Mouse (Mus musculus): ENCODE measurements at regions not wholly inside any gene's neighbourhood (a gene's known extent, or its start where the extent isn't known, plus 50 kb on each side); places are given as distances from the start of the nearest gene placed in this dataset.

DNA sequence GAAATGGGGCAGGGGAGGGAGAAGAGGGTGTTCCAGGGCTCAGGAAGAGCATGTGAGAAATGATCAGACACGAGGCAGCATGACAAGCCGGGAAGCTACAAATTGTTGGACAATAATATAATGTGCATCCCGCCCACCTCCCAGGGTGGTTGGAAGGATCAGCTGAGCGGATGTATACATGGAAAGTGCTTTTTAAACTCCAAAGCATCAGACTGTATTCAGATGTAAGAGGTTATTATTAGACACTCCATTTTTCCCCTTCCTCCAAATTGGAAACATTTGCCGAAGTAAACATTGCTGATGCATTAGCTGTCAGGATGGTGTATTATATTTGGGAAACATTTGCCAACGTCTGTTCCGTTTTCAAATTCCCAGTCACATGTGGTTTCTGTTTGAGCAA is 367.2 kb upstream of the Gm26657 start:
- TF ChIP-seq CTCF (IDR thresholded peaks at IDR 0.05; ENCODE audit: extremely low read depth, insufficient read depth, low read length) = no peak
- TF ChIP-seq POLR2A (IDR thresholded peaks at IDR 0.05; ENCODE audit: extremely low read depth, insufficient read depth, low read length) = no peak
